Mouse (Mus musculus): ENCODE results near the gene Ctnna3.
"Not testable (repeated sequence)": the region's sequence is repeated elsewhere in the genome, so short reads cannot be mapped to it uniquely, and the experiment has no call there.

Gene Ctnna3

GRCm38 (mm10) chr10:64448624-64449023 lies 1018.7 kb downstream of the Ctnna3 start:
- DNase-seq (ENCODE audit: low read depth, low spot score) = no peak

- no peak for DNase-seq (ENCODE audit: low read depth, low spot score)
Measured at GRCm38 (mm10) chr10:64483281-64483680, 1053.4 kb downstream of the Ctnna3 start.

- no peak for DNase-seq (ENCODE audit: low read depth, low spot score)
Measured at GRCm38 (mm10) chr10:64489471-64489870, 1059.6 kb downstream of the Ctnna3 start.

- no peak for DNase-seq (ENCODE audit: low read depth, low spot score)
Measured at GRCm38 (mm10) chr10:64543647-64544046, 1113.7 kb downstream of the Ctnna3 start.

GRCm38 (mm10) chr10:64544389-64544788 lies 1114.5 kb downstream of the Ctnna3 start:
- no peak for DNase-seq (ENCODE audit: low read depth, low spot score)

- DNase-seq (ENCODE audit: low read depth, low spot score) = no peak
Measured at GRCm38 (mm10) chr10:64571311-64571710, 1141.4 kb downstream of the Ctnna3 start.

GRCm38 (mm10) chr10:64588116-64588515 lies 1158.2 kb downstream of the Ctnna3 start:
- DNase-seq (ENCODE audit: low read depth, low spot score) = no peak

GRCm38 (mm10) chr10:64636760-64637159 lies 1206.9 kb downstream of the Ctnna3 start:
- DNase-seq (ENCODE audit: low read depth, low spot score) = no peak

- DNase-seq (ENCODE audit: low read depth, low spot score) = no peak
Measured at GRCm38 (mm10) chr10:64639061-64639460, 1209.2 kb downstream of the Ctnna3 start.

- DNase-seq (ENCODE audit: low read depth, low spot score) = no peak
Measured at GRCm38 (mm10) chr10:64641093-64641492, 1211.2 kb downstream of the Ctnna3 start.

- DNase-seq (ENCODE audit: low read depth, low spot score) = no peak
Measured at GRCm38 (mm10) chr10:64641576-64641975, 1211.7 kb downstream of the Ctnna3 start.

GRCm38 (mm10) chr10:64643976-64644375 lies 1214.1 kb downstream of the Ctnna3 start:
- no peak for DNase-seq (ENCODE audit: low read depth, low spot score)

- no peak for DNase-seq (ENCODE audit: low read depth, low spot score)
Measured at GRCm38 (mm10) chr10:64661190-64661589, 1231.3 kb downstream of the Ctnna3 start.

GRCm38 (mm10) chr10:64671469-64671868 lies 1241.6 kb downstream of the Ctnna3 start:
- DNase-seq (ENCODE audit: low read depth, low spot score) = no peak

GRCm38 (mm10) chr10:64675796-64676195 lies 1245.9 kb downstream of the Ctnna3 start:
- DNase-seq (ENCODE audit: low read depth, low spot score) = no peak

- DNase-seq (ENCODE audit: low read depth, low spot score) = no peak
Measured at GRCm38 (mm10) chr10:64710017-64710416, 1280.1 kb downstream of the Ctnna3 start.

- DNase-seq (ENCODE audit: low read depth, low spot score) = no peak
Measured at GRCm38 (mm10) chr10:64718036-64718435, 1288.1 kb downstream of the Ctnna3 start.

- no peak for DNase-seq (ENCODE audit: low read depth, low spot score)
Measured at GRCm38 (mm10) chr10:64735692-64736091, 1305.8 kb downstream of the Ctnna3 start.

- no peak for DNase-seq (ENCODE audit: low read depth, low spot score)
Measured at GRCm38 (mm10) chr10:64736616-64737015, 1306.7 kb downstream of the Ctnna3 start.

GRCm38 (mm10) chr10:64741721-64742120 lies 1311.8 kb downstream of the Ctnna3 start:
- DNase-seq (ENCODE audit: low read depth, low spot score) = not testable (repeated sequence)

GRCm38 (mm10) chr10:64744099-64744498 lies 1314.2 kb downstream of the Ctnna3 start:
- DNase-seq (ENCODE audit: low read depth, low spot score) = not testable (repeated sequence)

GRCm38 (mm10) chr10:64748651-64749050 lies 1318.8 kb downstream of the Ctnna3 start:
- DNase-seq (ENCODE audit: low read depth, low spot score) = no peak

- no peak for DNase-seq (ENCODE audit: low read depth, low spot score)
Measured at GRCm38 (mm10) chr10:64750791-64751190, 1320.9 kb downstream of the Ctnna3 start.

- DNase-seq (ENCODE audit: low read depth, low spot score) = no peak
Measured at GRCm38 (mm10) chr10:64836315-64836714, 1406.4 kb downstream of the Ctnna3 start.

All from c-Kit-negative CD71-positive TER-119-positive erythroid progenitor cells, embryonic 14.5 days (primary cell).